Mouse (Mus musculus) cerebellum, postnatal 14 days (tissue): ENCODE data around the gene Ssmem1.

Source experiments
- DNase-seq, 2 experiments: peaks; one replicate each; pipeline ENCODE4 v3.0.0; 2021; ENCODE audit warnings: mixed read lengths in 2 of 2

The Ssmem1 gene

DNA sequence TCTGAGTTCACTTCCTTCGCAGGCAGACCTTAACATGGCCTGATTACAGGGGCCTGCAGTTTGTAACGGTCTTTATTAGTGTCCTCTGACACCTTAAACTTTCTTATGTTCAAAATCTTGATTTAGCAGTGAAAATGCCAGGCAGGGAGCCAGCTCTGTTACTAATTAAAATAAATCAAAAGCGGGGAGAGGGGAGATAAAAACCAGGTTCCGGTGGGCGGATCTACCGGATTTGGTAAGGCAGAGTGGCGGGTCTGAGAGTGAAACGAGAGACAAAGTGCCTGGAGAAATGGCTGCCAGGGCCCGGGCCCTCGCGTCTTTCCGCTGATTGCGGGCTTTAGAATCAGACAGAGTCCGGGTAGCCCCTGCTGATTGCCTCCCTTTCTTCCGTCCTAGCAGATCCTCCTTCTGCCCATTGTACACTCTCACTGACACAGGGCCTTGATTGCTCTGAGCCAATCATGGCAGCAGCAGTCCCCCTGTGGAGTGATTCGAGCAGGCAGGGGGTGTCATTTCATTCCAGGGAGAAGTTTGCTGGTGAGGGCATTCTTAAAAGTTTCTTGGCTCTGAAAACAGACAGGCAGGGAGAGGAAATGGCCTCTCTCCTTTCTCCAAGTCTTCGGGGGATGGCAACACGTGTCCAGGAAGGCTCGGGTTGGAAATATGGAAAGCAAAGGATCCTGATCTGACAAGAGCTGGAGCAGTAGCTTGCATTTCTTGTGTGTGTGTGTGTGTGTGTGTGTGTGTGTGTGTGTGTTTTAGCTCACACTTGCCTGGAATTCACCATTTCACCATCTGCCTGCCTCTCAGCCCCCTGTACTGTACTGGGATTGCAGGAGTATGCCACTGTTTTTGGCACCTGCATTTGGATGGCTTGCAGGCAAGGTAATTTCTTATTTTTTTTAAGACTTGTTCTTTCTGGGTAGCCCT, 17.2 kb downstream of the Ssmem1 start:
- DNase-seq, result peak; percentile 31 to 36

- no peak for DNase-seq
These were observed 19.2 kb downstream of the Ssmem1 start for GRCm38 (mm10) chr6:30528800-30529199.

GRCm38 (mm10) chr6:30535340-30535739, 25.7 kb downstream of the Ssmem1 start:
- DNase-seq, result peak; percentile 70 to 76

DNA sequence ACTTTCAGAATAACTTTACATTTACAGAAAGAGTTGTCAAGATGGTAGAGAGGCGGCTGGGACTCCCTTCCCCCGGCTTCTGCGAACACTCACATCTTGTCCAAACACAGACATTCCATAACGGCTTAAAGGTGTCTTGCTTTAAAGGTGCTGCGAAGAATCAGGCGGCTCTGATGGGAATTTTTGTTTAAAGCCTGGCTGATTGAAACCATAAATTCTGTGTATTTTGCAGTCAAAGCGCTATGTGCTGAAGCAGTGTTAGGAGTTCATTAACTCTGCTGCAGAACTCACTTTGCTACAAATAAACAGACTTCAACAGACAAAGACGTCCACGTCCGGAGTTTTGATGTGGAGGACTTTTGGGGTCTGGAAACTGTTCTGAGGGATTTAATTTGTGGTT, 28.6 kb downstream of the Ssmem1 start:
- DNase-seq, result no peak

- no peak for DNase-seq
These were observed 29.2 kb downstream of the Ssmem1 start for GRCm38 (mm10) chr6:30538800-30539199.

DNA sequence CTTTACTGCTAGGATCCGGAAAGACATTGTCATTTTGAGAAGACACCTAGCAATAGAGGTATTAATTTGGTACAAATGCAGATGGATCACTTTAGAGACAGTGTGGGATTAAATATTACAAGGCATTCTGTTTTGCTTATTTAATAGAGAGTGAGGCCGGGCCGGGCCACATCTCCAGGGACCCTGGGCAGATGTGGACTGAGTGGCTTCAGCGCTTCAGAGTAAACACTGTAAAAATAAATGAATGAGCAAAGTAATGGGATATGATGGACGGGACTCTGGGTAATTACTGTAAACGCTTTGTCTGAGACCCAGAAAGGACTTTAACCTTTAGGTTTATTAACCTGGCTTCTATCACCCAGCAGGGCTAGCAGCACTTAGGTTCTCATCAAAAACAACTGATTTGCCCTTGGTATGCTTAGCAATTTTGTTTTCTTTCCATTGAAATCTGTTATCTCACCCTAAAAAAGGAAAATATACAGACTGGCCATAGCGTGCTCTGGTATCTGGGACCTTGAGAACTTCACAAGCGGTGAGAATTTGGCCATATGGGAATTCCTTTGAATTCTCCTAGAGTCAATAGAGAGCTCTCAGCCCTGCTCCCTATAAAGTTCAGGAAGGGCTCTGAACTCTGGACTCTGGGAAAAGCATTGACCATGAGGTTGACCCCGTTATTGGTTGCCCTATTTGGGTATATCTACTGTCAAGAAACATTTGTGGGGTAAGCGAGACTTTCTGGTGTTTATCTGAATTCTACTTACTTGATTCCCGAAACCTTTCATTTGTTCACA, 31.6 kb downstream of the Ssmem1 start, which contains the start of gene Cpa2:
Cpa2 (plus strand) TSS at position 574 of the 791 bp plus-strand sequence.
- no peak for DNase-seq

GRCm38 (mm10) chr6:30542277-30542676, 32.6 kb downstream of the Ssmem1 start:
- DNase-seq, result no peak

DNA sequence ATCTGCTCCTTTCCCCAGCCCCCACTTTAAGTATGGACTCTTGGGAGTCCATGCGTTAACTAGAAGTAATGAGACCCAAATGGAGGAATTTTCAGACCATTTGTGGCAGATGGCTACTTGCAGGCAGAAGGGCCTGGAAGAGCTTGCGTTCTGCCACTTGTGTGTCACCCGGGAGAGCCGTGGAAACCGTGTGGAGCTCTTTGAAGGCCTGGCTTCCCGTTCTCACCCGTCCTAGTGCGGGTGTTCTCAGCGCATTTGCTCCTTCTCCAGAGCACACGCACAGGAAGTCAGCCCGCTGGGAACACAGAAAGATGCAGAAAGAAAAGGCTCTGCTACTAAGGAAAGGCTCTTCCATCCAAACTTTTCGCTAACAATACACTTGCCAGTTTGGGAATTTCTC, 33.4 kb downstream of the Ssmem1 start:
- no peak for DNase-seq

DNA sequence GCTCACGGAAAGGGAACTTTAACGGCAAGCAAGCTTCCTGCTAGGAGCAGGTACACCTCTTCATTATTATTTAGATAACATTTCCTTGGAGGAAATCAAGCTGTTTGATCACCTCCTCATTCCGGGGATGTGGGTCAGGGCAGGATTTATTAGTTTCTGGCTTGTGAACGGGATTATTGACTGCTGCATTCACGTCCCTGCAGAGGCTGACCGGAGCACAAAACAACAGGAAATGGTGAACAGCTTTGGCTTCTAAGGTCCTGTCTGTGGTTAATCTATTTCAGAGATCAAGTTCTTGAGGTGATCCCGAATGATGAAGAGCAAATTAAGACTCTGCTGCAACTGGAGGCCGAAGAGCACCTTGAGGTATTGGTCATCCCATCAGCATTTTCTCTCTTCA, 34.2 kb downstream of the Ssmem1 start:
- no peak for DNase-seq

DNA sequence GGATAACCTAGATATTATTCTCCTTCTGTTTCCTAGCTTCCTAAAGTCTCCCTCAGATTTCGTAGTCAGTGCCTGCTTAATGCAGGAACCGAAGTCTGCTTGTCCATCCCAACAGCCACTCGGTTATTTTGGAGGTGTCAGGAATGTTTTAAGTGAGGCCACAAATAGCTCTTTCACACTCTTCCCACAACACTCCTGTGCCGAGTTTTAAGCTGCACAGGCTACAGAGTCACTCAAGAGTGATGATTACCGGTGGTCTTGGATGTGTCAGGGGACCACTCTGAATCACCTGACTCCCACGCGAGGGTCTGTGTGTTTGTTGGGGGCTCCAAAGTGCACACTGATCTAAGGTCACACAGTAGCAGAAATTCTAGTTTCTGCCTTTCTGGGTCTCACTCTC, 36.0 kb downstream of the Ssmem1 start:
- no peak for DNase-seq

- peak; percentile 61 to 69 for DNase-seq
These were observed 37.1 kb downstream of the Ssmem1 start for GRCm38 (mm10) chr6:30546571-30547273.

- peak; percentile 76 to 84 for DNase-seq
These were observed 37.6 kb downstream of the Ssmem1 start for GRCm38 (mm10) chr6:30547274-30547645.

- DNase-seq, result peak; percentile 33 to 55
These were observed 38.1 kb downstream of the Ssmem1 start for GRCm38 (mm10) chr6:30547656-30548306.

DNA sequence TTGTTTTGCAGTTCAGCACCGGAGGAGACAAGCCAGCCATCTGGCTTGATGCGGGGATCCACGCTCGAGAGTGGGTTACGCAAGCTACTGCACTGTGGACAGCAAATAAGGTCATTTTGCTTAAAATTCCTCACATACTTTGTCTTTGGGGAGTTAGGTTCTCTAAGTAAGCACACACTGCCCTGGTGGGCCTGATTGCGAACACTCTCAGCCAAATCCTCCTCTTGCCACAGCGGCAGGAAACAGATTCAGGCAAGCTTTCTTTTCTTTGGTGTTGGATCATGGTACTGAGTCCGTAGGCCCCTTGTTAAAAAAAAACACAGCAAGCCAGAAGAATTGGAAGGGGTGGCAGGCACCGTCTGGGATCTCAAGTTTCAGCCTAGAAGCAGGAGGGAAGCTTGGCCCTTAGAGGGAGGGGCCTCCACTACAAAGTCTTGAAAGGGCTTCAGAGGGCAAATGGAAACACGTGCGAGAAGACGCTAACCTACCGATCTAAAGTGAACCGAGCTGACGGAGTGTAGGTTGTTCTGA, 39.6 kb downstream of the Ssmem1 start:
- peak; percentile 55 to 65 for DNase-seq

- no peak for DNase-seq
These were observed 41.0 kb downstream of the Ssmem1 start for GRCm38 (mm10) chr6:30550496-30551192.

GRCm38 (mm10) chr6:30551193-30551515, 41.5 kb downstream of the Ssmem1 start:
- no peak for DNase-seq

DNA sequence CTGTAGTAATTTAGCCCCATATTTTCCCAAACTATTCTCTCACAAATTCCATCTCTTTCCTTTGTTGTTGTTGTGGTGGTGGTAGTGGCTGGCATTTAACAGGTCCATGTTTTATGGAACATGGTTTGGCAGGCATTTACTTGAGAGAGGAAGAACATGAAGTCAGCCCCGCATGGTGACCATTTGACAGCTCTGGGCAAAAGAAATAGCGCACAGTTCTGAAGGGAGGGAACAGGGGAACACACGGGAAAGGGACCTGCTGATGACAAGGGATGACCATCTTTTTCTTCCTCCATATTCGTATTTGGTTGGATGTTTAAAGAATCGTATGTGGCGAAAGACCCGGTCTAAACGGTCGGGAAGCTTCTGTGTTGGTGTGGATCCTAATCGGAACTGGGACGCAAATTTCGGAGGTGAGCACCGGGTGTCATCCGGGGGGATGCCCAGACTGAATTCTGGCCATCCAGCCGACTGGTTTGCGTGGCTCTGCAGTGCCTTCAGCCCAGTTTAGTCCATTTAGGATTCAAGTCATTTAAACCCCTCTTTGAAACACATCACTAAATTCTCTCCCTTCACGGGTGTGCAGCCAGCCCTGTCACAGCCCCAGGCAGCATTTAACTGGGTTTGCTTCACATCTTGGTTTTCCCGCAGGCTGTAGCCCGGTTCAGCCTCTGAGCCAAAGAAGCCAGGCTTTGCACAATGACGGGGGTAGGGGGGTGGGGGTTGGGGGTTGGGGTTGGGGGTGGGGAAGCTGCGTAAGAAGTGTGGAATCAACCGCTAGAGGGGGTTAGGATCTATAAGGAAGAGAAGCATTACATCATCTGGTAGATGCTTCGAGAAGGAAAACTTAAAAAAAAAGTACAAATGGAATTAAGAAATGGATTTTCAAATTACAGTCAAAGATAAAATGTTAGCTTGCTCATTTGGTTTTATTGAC, 42.3 kb downstream of the Ssmem1 start:
- peak; percentile 62 to 71 for DNase-seq

GRCm38 (mm10) chr6:30552628-30553027, 43.0 kb downstream of the Ssmem1 start:
- DNase-seq, result no peak

- no peak for DNase-seq
These were observed 43.8 kb downstream of the Ssmem1 start for GRCm38 (mm10) chr6:30553381-30554010.

DNA sequence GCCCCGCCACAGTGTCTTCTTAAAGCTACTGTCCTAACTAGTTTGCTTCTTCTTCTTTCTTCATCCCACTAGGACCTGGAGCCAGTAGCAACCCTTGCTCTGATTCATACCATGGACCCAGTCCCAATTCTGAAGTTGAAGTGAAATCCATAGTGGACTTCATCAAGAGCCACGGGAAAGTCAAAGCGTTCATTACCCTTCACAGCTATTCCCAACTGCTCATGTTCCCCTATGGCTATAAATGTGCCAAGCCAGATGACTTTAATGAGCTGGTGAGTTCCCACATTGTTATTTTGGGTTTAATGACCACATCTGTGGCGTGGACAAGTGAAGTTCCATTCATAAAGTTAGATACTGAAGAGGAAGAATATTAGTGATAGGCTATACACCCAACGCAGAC, 44.4 kb downstream of the Ssmem1 start:
- DNase-seq, result no peak
